Mouse (Mus musculus) urinary bladder, adult 18-20 months (tissue): ENCODE results near the gene Ifi202b.
"Not testable (repeated sequence)": the region's sequence is repeated elsewhere in the genome, so short reads cannot be mapped to it uniquely, and the experiment has no call there.

Source experiments
- DNase-seq, 2 experiments: peaks; one replicate each; pipeline ENCODE4 v3.0.0; 2022; ENCODE audit warnings: low spot score in 2 of 2, mixed read lengths in 2 of 2

Gene Ifi202b

DNA sequence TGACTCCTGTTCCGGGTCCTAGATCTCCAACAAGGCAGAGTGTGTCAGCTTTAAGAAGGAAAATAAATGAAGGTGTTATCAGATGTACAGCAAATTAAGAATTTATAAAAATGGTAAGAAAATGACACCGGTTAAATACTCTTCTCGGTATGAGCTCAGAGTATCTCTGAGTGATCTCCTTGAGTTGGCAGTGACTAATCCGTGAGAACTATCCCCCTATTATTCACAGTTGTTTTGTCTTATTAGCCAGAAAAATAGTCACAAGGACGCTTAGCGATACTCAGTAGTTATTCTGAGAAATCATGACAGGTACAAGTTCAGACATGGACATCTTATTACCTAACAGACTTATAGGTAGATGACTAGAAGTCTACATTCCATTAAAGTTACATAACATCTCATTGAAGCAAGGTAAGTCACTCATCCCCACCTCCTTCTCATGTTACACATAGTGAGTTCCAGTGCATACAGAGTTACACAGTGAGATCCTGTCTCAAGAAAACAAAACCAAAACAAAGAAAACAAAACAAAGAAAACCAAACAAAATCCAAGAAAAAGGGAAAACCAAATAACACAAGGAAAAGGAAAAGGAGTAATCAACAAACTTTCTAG, at the start of gene Ifi202b:
Gene Ifi202b, minus strand, starts transcription at position 51 of the 612 bp plus-strand sequence.
- not testable (repeated sequence) for DNase-seq

DNA sequence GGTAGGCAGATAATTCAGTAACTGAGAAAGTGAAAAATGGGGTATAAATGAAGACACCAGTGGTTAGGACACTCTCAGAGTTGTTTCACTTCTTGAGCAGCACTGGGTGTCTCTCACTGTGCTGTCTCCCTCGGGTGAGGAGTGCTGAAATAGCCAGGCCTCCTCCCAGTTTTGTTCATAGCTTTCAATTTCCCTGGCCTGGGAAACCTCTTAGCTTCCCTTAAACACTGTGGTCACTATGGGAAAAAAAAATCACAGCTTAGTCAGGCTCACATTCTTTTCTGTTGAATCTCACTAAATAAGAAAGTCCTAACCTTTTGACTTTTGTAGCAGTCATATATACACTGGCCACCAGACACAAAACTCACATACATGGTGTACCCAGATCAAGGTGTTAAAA, 49.2 kb upstream of the Ifi202b start, which contains the start of gene Ifi205:
Gene Ifi205, minus strand, starts transcription at position 113 of the 400 bp plus-strand sequence.
- no peak for DNase-seq

DNA sequence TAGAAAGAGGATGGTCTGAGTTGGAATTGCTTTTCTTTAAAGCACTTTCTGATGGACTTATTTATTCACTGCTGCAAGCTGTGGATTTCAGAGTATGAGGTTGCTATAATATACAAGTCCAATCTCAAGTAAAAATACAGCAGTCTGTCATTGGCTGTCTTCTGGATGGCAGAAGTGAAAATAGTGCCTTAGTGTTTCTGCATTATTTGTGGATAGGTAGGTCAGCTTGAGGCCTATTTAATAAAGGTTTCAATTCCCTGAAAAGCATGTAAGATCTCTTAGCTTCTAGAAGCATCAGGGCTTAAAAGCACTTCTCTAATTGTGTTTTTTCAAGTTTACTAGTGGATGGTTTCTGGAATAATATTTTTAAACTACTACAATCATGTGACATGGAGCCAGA, 24.5 kb upstream of the Ifi202b start:
- not testable (repeated sequence) for DNase-seq

DNA sequence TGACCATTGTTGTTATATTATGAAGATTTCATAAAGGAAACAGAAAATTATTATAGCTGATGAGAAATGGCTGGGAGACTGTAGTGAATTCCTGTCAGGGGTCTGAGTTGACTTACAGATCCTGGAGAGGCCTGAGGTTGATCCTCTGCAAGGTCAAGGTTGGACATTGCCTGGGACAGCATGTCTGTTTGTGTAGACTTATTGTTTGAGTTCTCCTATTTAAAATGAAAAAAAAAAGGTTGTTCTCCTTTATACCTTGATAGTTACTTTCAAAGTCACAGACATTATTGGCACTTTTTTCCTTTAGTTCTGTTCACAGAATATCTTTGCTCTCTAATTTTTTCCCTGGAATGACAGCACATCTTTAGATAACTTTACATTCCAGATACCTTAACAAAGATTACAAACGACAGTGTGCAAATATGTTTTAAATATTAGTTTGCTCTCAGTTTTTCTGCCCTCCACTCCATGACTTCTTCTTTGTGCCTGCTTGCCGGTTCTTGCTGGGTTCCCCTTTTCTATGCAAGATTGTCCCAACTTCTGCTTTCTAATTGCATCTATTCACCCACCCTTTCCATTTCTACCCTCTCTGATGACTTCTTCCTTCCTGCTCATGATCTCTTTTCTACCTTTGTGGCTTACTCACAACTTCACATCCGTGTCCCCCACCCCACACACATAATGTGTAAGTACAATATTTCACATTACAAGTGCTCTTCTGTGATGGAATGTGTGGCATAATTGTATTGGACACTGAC, 22.0 kb upstream of the Ifi202b start:
- DNase-seq: not testable (repeated sequence)

DNA sequence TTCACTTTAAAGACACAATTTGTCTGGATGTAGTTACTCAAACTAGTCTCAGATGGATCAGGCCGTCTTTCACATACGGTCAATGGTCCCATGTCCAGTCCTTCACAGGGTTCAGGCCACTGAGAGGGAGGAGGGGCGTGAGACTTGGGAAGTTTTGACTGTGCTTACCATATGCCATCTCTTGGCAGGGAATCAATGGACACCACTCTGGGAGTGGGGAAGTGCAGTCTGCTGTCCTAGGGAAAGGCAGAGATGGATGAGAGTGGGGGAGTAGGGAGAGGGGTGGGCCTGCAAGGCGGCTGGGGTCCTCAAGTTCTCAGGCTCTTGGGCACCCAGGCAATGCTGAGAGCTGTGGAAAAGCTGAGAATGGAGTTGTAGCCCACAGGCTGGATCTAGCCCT, 12.5 kb upstream of the Ifi202b start:
- DNase-seq: no peak

DNA sequence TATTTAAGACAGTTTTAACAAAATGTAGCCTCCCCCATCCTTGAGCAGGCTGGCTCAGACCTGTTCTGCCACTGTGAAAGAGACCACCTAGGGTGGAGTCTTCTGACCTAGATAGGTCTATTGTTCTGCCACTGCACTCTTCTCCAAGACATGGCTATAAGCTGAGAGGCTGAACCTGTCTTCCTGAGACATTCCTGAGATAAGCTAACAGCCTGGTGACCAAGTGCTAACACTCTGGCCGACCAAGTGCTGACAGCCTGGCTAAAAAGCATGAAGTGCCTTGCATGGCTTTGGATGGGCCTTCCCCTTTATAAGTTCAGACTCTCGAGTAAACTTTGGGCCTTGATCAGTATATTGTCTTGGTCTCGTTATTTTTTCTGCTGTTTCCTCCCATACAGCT, 1.5 kb downstream of the Ifi202b start:
- not testable (repeated sequence) for DNase-seq

DNA sequence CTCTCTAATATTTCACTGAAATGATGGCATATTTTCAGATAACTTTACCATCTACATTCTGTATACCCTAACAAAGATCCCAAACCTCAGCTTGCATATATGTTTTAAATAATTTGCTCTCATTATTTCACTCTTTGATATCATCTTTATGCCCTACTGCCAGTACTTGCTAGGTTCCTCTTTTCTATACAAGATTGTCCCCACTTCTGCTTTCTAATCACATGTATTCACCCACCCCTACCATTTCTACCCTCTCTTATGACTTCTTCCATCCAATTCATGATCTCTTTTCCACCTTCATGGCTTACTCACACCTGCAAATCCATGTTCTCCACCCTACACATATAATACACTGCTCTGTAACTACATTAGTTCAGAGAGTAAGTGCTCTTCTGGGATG, 4.9 kb downstream of the Ifi202b start:
- no peak for DNase-seq

DNA sequence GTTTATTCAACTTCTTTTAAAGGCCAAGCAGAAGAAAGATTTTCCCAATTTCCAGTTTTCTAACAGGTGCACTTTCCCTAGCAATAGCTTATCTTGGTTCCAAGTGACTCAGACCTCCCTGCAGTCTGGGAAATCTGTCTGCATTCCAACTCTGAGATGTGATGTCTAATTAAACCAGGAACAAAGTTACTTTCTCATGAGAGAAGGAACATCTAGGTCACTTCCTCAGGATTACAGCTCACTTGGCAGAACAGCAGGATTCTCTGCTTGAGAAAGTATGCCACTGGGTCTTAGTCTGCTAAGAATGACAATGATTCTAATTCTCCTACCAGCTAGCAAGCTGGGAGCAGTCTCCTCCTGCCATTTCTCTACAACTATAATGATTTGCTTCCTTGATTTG, 9.4 kb downstream of the Ifi202b start:
- DNase-seq: no peak

DNA sequence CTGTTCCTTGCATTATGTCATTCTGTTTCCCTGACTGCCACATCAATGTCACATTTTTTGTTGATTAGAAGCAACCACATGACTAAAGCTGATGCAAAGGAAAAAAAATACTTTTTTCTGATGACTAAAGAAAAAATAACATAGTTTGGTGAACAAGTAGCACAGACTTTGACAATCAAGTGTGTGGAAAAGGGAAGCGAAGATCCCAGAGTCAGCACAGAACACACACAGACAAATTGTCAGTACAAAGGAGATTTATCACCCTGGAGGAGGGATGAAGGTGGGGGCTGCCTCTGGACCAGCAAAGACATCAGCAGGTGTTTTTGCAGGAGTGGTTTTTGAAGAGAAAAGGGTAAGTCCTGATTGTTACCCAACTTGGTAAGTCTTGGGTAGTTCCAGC, 21.1 kb downstream of the Ifi202b start:
- DNase-seq: not testable (repeated sequence)

DNA sequence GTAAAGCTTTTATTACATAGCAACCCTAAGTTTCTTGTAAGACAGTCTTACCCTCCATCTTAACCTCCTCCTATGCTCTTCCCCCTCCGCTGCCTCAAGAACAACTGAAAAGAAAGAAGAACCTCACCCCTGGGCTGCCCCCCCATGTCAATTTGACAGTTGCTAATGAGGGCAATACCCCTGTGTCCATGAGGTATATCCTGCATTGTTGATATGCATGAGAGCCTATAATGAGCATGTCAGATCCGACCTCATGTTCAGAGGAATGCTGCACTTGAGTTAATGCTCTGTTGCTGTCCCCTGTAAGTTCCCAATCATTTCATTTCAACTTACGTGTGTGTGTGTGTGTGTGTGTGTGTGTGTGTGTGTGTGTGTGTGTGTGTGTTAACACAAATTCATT, 22.5 kb downstream of the Ifi202b start:
- not testable (repeated sequence) for DNase-seq

DNA sequence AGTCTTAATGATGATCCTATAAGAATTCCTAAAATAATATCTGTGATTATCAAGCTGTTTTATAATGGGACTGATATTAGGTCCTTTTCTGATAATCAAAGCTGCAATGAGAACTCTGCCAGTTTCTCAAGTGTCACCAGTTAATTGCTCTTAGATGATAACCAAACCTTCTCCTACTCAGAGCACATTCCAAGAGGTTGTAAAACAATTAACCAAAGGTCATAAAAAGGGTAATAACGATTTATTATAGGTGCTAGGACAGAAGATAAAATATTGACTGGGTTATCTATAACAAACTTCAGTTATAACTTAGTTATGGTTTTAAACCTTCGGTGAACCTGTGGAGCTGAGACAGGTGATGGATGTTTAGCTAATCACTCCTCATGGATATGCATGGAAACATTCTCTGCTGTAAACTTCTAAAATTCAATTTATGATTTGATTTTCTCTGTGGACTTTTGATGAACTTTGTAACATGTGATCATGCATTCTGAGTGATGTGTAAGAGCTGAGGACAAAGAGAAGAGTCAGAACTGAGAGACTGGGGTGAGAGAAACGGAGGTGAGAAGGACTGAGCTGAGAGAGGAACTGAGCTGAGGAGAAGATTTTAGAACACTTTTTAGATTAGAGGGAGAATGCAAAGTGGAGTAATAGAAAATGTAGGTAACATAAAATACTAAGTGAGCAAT, 26.6 kb downstream of the Ifi202b start:
- not testable (repeated sequence) for DNase-seq

DNA sequence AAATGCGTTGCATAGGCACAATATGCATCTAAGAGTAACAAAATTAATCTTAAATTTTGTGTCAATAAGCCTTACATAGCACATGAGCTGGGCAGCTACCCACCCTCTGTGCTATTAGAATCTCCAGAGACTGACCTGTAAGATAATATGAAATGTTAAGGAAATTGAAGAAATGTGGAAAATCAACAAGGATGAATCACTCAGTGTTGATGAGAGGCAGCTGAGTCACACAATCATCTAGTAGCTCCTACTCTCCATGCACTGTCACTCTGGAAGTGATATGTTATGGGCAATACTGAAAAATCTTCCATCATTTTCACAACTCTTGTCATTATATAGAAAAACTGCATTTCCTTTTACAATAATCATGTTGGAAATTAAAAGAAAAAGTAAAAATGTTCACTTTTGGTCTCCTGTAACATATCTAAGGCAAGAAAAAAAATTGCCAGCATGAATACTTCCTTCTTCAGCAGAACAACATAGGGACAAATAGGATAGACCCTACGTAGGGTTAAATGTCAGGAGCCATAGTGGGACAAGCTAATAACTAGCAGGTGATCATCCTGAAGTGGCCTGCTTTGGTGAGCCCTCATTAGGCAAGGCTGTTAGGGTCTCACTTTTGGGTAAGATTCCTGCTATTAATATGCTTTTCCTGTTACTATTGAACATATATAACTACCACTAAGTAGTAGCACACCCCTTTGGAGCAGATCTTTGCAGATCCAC, 27.3 kb downstream of the Ifi202b start:
- DNase-seq: no peak

DNA sequence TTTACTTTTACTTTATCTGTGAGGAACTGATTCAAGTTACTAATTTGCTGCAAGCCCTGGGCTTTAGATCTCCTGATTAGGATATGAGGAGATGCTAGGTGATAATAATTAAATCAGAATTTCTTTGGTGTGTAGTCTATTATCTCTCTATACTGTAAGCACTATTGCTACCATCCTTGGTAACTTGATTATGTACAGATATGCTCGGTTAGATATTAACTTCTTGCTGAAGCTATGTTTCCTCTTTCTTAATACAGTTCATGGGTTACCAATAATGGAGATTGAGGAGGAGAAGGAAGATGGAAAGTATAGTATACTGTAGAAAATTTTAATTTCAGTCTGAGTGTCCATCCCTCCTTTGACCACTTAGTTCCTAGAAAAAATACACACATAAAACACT, 29.0 kb downstream of the Ifi202b start:
- no peak for DNase-seq

DNA sequence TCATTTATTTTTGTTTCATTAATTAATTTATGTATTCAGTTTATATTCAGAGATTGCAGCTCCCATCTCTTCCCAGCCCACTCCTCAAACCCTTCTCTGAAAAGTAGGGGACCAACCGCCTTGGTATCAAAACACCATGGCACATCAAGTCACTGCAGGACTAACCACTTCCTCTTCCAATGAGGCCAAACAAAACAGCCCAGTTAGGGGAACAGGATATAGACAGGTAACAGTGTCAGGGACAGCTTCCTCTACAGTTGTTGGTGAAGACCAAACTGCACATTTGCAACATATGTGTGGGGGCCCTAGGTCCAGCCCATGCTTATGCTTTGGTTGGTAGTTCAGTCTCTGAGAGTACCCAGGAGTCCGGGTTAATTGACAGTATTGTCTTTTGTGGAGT, 33.5 kb downstream of the Ifi202b start:
- not testable (repeated sequence) for DNase-seq

DNA sequence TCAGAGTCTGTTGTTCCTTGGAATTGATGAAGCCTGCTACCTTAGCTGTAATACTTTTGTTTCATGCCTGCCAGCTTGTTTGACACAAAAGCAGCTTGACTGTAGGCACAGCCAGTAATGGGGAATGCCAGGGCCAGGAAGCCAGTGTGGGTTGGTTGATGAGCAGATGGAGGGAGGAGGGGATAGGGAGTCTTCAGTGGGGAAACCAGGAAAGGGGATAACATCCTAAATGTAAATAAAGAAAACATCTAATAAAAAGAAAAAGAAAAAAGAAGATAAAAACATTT, 39.8 kb downstream of the Ifi202b start:
- not testable (repeated sequence) for DNase-seq

DNA sequence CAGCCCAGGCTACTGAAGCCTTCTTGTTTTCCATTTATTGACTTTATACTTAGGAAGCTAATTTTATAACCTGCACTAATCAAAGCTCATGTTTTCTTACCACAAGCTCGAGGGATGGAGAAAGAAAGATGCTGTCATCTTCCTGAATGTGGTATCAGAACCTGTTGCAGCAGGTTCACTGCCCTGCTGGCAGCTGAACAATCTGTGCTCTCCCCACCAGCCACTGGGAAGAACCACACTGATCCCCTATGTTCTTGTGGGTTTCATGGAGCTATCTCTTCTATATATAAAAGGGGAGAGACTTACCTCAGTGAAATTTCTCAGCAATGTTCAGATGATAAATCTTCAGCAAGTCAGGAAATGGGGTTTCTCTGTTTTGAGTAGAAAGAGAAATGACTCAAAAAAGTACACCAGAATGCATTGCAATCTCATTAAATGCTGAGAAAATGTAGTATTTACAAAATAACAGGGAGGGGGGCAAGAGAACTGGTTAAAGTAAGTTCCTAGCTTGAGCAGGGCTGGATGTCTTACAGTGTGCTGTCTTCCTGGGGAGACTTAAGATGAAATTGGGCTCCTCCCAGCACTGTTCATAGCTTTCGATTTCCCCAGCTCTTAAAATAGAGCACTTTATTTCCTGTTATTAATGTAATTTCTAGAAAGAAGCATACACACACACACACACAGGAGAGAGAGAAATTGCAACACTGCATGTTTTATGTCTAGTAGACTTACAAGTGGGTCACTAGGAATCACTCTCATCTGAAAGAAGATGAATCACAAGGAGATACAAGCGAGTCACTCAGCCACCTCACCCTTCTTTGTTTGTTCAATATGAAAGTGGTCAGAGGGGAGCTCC, 40.4 kb downstream of the Ifi202b start, which contains the start of the genes Mndal and Ifi203:
Gene Mndal, minus strand, starts transcription at position 568 of the 856 bp plus-strand sequence.
Gene Ifi203, minus strand, starts transcription at position 749 of the 856 bp plus-strand sequence.
- not testable (repeated sequence) for DNase-seq

DNA sequence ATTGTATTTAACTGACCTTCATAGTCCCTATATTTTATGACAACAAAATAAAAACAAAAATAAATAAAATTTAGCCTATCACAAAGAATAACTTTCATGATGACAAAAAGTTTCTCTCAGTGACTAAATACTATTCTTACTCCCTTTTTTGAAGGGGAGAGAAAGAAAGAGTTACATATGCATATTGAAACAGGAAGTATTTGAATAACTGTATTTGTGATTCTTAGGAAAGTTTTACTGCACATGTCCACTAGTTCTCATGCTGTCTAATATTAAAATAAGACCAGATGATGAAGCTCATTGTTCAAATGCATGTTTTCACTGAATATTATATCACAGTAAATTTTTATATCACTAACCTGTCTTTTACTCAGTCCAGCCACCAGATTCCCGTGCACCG, 41.0 kb downstream of the Ifi202b start:
- not testable (repeated sequence) for DNase-seq

DNA sequence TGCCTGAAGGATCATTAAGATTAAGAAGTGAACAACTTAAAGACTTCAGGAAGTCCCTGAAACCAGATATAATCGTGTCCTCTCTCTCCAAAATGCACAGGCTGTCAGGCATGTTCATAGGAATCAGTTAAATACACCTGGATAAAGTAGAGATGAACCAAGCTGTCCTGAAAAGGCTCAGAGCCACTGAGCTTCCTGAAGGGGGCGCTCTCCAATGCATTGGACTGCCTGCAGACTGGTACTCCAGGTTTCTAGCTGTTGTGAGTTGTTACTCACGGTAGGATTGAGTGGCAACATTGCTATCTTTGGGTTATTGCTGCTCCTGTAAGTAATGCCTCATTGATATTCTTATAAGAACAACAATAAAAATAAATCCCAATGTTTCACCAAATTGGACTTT, 63.3 kb downstream of the Ifi202b start:
- not testable (repeated sequence) for DNase-seq

DNA sequence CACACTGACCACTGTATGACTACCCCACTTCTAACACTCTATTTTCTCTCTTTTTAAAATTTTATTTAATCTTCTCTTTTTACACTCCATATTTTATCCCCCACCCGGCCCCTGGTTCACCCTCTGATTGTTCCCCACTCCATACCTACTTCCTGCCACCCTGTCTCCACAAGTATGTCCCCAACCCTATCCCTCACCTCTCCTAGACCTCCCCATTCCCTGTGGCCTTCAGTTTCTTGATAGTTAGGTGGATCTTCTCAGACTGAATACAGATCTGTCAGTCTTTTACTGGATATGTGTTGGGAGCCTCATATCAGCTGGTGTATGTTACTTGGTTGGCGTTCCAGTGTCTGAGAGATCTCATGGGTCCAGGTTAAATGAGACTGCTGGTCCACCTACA, 68.0 kb downstream of the Ifi202b start:
- DNase-seq: no peak

DNA sequence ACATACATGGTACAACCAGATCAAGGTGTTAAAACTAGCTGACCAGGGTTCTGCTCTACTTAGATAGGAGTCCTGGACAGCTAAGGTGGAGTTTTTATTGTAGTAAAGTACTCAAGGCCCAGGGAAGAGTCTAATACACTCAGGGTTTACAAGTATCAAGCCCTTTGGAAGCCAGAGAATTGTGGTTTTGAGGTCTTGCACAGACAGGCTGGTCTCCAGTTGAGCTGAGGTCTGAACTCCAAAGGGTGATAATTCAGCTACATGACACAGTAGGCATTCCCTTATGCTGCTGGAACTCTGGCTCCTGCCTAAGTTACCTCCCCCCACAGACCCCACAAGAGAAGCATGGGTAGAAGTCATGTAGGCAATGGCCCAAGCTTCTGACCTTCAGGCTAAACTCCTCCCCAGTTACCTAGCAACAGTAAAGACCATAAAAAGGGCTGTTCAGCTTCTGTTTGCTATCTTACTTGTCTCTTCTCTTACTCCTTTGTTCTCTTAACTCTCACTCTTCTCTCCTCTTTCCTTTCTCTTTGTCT, 69.2 kb downstream of the Ifi202b start:
- not testable (repeated sequence) for DNase-seq
